Mouse (Mus musculus) kidney, postnatal 0 days (tissue): Measurements from ENCODE around the gene Vmn1r74. TPM values are rescaled to one million over a fixed set of nuclear protein-coding genes. Genes with fewer than 3 reads are reported as not detected.
"Not testable (repeated sequence)": the region's sequence is repeated elsewhere in the genome, so short reads cannot be mapped to it uniquely, and the experiment has no call there.

Experiments used
- ATAC-seq: fragments of 200-750 bp; cut with Nextera tagmentation; replicated peaks from 2 replicates; pipeline ENCODE4 v1.8.0; 2017; ENCODE audit warnings: low read depth, moderate number of reproducible peaks, moderate TSS enrichment, moderate library complexity; ENCODE audit not compliant: low FRiP score
- DNase-seq: peaks from one replicate; pipeline ENCODE4 v3.0.0-alpha.2; 2016; ENCODE audit warnings: low spot score
- H3K27ac ChIP-seq: fragments of 300-500 bp; sonication (generic); 2 replicates; pipeline ENCODE4 v1.5.1; 2014; ENCODE audit warnings: mild to moderate bottlenecking
- H3K27me3 ChIP-seq: fragments of 300-500 bp; sonication (generic); 2 replicates; pipeline ENCODE4 v1.6.1; 2014; ENCODE audit warnings: low read length, mixed read lengths; ENCODE audit not compliant: insufficient read depth
- H3K36me3 ChIP-seq: fragments of 300-500 bp; sonication (generic); 2 replicates; pipeline ENCODE4 v1.6.1; 2014; ENCODE audit warnings: low read length, mixed read lengths; ENCODE audit not compliant: insufficient read depth
- H3K4me1 ChIP-seq: fragments of 300-500 bp; sonication (generic); replicated peaks from 2 replicates; pipeline ENCODE4 v1.6.1; 2014; ENCODE audit warnings: antibody characterized with exemption, low read length, mixed read lengths; ENCODE audit not compliant: insufficient read depth
- H3K4me2 ChIP-seq: fragments of 300-500 bp; sonication (generic); 2 replicates; pipeline ENCODE4 v1.6.1; 2014; ENCODE audit warnings: mild to moderate bottlenecking, low read length, moderate library complexity, mixed read lengths
- H3K4me3 ChIP-seq: fragments of 300-500 bp; sonication (generic); replicated peaks from 2 replicates; pipeline ENCODE4 v1.5.1; 2014; ENCODE audit warnings: low read depth, low read length
- H3K9ac ChIP-seq: fragments of 300-500 bp; sonication (generic); 2 replicates; pipeline ENCODE4 v1.6.1; 2014; ENCODE audit warnings: low read depth, low read length
- H3K9me3 ChIP-seq: fragments of 300-500 bp; sonication (generic); replicated peaks from 2 replicates; pipeline ENCODE4 v1.6.1; 2016; ENCODE audit warnings: low read length, inconsistent platforms, mixed read lengths
- CTCF ChIP-seq: IDR thresholded peaks from 2 replicates; pipeline ENCODE4 v1.5.1; 2016; ENCODE audit warnings: antibody characterized with exemption, low read depth, mild to moderate bottlenecking, moderate library complexity
- WGBS: fragments of 180-500 bp; shearing (Covaris S2); extraction: QIAGEN DNeasy Blood & Tissue Kit; methylation state at CpG from one replicate; pipeline ENCODE4 v1.1.7; 2014; 5-methylcytosine and 5-hydroxymethylcytosine counted together
- polyA plus RNA-seq: library from polyadenylated mRNA; unstranded; fragments of >200 nt; fragmentation: Nextera tagmentation; extraction: Ambion mirVana; gene quantifications from 2 replicates; pipeline ENCODE4 v1.2.1, GENCODE M21; 2015

The Vmn1r74 gene
- polyA plus RNA-seq, result not detected in 2 replicates

GRCm38 (mm10) chr7:11833680-11834079 lies at the start of gene Vmn1r74:
Gene Vmn1r74, plus strand, starts transcription at chr7:11833980.
- H3K9me3 ChIP-seq, result no peaks in the 10 kb centered on the region
- no peak for DNase-seq
- no peak for TF ChIP-seq CTCF
- H3K9ac ChIP-seq, result no peak within 1 kb of the TSS
- H3K4me1 ChIP-seq, result no peaks in the 10 kb centered on the region
- WGBS, result 80% methylated on average over 2 of the region's 2 CpGs
- H3K4me2 ChIP-seq, result no peak within 1 kb of the TSS
- H3K36me3 ChIP-seq, result no peaks in the 10 kb centered on the region
- no peak within 1 kb of the TSS for H3K27ac ChIP-seq
- no peaks in the 10 kb centered on the region for H3K27me3 ChIP-seq
- ATAC-seq, result no peak
- no peak within 1 kb of the TSS for H3K4me3 ChIP-seq

- Histone ChIP-seq H3K36me3 (no peaks in the 10 kb centered on the region), H3K9ac (no peak overlapping the region), H3K27ac (no peak overlapping the region), H3K9me3 (peaks cover 5% of the 10 kb centered on the region; the same call in 1 of the 2 replicates), H3K4me1 (no peaks in the 10 kb centered on the region), H3K4me3 (no peak overlapping the region), H3K27me3 (no peaks in the 10 kb centered on the region), H3K4me2 (no peak overlapping the region)
- no peak for DNase-seq
- no peak for TF ChIP-seq CTCF
- no peak for ATAC-seq
Observed at GRCm38 (mm10) chr7:11813751-11814150, 20.0 kb upstream of the Vmn1r74 start.

DNA sequence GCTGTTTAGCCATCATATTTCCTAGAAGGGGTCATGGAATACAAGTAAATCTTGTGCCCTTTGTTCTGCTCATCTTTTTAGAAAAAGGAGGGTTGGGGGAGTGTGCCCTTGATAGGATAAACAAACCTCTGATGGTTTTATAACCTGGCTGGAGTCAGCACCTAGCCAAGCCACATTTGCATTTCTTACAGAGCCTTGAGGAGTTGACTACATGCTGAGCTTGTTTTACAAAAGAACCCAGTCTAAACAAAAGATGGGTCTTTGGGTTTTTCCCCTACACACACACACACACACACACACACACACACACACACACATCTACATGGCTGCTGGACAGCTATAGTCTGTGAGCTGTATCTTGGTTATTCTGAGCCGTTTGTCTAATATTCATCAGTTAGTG lies 11.6 kb upstream of the Vmn1r74 start:
- Histone ChIP-seq H3K4me2 (no peak overlapping the region), H3K27me3 (no peaks in the 10 kb centered on the region), H3K9ac (no peak overlapping the region), H3K9me3 (peaks cover 5% of the 10 kb centered on the region; the same call in 1 of the 2 replicates), H3K27ac (no peak overlapping the region), H3K4me1 (no peaks in the 10 kb centered on the region), H3K36me3 (no peaks in the 10 kb centered on the region), H3K4me3 (no peak overlapping the region)
- ATAC-seq (no peak), DNase-seq (no peak)
- WGBS, result 88% methylated on average over 1 of the region's 1 CpGs
- no peak for TF ChIP-seq CTCF

- H3K9me3 ChIP-seq, H3K4me3 ChIP-seq, H3K4me2 ChIP-seq, H3K27ac ChIP-seq, ATAC-seq, H3K27me3 ChIP-seq, H3K36me3 ChIP-seq, DNase-seq, H3K9ac ChIP-seq, H3K4me1 ChIP-seq: not testable (repeated sequence)
- 88% methylated on average over 9 of the region's 9 CpGs for WGBS
Observed at GRCm38 (mm10) chr7:11823246-11823645, 10.5 kb upstream of the Vmn1r74 start.

- Histone ChIP-seq H3K27ac (no peak within 1 kb of the TSS), H3K4me3 (no peak within 1 kb of the TSS), H3K27me3 (no peaks in the 10 kb centered on the region), H3K9me3 (no peaks in the 10 kb centered on the region), H3K9ac (no peak within 1 kb of the TSS), H3K4me2 (no peak within 1 kb of the TSS), H3K4me1 (no peaks in the 10 kb centered on the region), H3K36me3 (no peaks in the 10 kb centered on the region)
- no peak for ATAC-seq
- DNase-seq, result no peak
- TF ChIP-seq CTCF, result no peak
Observed at GRCm38 (mm10) chr7:11874330-11874729, 40.5 kb downstream of the Vmn1r74 start, which contains the start of gene Vmn1r75. Gene Vmn1r75, plus strand, starts transcription at chr7:11874630.

Other genes with a start within 250 kb of the Vmn1r74 start
- gene Zscan4-ps3, start 224.7 kb upstream of the Vmn1r74 start, polyA plus RNA-seq, result not detected in 2 replicates
- gene Vmn1r72, start 153.8 kb upstream of the Vmn1r74 start, polyA plus RNA-seq, result not detected in 2 replicates
- not detected in 2 replicates for gene Vmn1r73, start 103.7 kb upstream of the Vmn1r74 start, polyA plus RNA-seq
- gene Vmn1r75, start 40.6 kb downstream of the Vmn1r74 start, polyA plus RNA-seq, result not detected in 2 replicates
- gene Vmn1r76, start 104.2 kb downstream of the Vmn1r74 start, polyA plus RNA-seq, result not detected in 2 replicates
- gene Vmn1r77, start 202.8 kb downstream of the Vmn1r74 start, polyA plus RNA-seq, result not detected in 2 replicates